8 mouse cellular contexts compared by ENCODE assay signal in the genomic region with DNA sequence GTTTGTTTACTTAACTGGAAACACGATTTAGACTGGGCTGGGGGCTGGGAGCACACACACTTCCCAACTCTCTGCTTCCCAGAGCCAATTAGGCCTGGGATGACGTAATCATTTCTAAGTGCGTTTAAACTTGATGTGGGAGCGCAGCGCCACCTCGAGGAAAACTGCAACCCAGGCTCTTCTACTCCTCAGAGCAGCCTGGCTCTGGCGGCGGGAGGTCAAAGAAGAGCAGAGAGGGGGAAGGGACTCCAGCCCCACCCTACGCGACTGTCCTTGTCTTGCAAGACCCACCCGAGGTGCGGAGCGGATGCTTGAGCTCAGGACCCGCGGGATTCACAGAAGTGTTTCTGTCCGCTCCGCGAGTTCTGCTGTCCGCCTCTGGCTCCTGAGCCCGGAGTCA. TPM values are rescaled to one million over a fixed set of nuclear protein-coding genes. Genes with fewer than 3 reads are reported as not detected.
DNase-seq lines count a peak whose midpoint lies in the region; ATAC-seq lines count a peak whose summit lies in the region.

No protein-coding gene starts in this region.

- peak overlapping the region; percentile 94 for H3K4me2 ChIP-seq in intestine, embryonic 16.5 days (ENCODE audit: low read depth, low read length)

- peak; percentile 81 to 84 for DNase-seq in adrenal gland, adult 18-20 months (ENCODE audit: low spot score in 2 of 2)
- peak; percentile 94 for DNase-seq in embryo, embryonic 11 days
- DNase-seq in gastrocnemius, postnatal 4 days (ENCODE audit: low spot score in 2 of 2) = peak; percentile 67 to 88
- DNase-seq in left cerebral cortex, postnatal 25 days (ENCODE audit: low spot score in 2 of 2) = peak; percentile 85 to 95
- peak; percentile 94 for DNase-seq in mesoderm, embryonic 11.5 days (ENCODE audit: low read depth, low spot score)
- peak; percentile 87 for DNase-seq in right cerebral cortex, postnatal 25 days
- DNase-seq in urinary bladder, postnatal 4 days (ENCODE audit: low spot score in 2 of 2) = peak; percentile 78 to 89

- 1% methylated on average over 20 of the region's 20 CpGs for WGBS in intestine, embryonic 16.5 days

- no peaks in the 10 kb centered on the region for H3K27me3 ChIP-seq in intestine, embryonic 16.5 days (replicated peaks; ENCODE audit: control insufficient read depth, insufficient read depth, low read length)

- H3K9me3 ChIP-seq in intestine, embryonic 16.5 days (ENCODE audit: control insufficient read depth, low read length) = no peaks in the 10 kb centered on the region

- H3K27ac ChIP-seq in intestine, embryonic 16.5 days (ENCODE audit: low read length) = no peak overlapping the region

- peak overlapping the region; percentile 53 for H3K4me3 ChIP-seq in intestine, embryonic 16.5 days (ENCODE audit: low read length)

- H3K9ac ChIP-seq in intestine, embryonic 16.5 days (ENCODE audit: low read depth, low read length) = peak overlapping the region; percentile 75

- intact Hi-C loops in left cerebral cortex, postnatal 25 days (cut with DNase I) = loop anchor here (1.0 to 10.0 kb wide), 5 partner anchors 55 to 393 kb away; partner anchors contain the start of genes Elf3 and Timm17a

- H3K36me3 ChIP-seq in intestine, embryonic 16.5 days (ENCODE audit: control insufficient read depth, insufficient read depth, low read length) = no peaks in the 10 kb centered on the region

- peak; percentile 71 for ATAC-seq in intestine, embryonic 16.5 days

- peaks cover 7% of the 10 kb centered on the region; the same call in 1 of the 2 replicates for H3K4me1 ChIP-seq in intestine, embryonic 16.5 days (ENCODE audit: control insufficient read depth, insufficient read depth, low read length)

RNA-seq across cellular contexts. Expression of gene Shisa4, which starts 6.8 kb away (rescaled TPM):
- total RNA-seq in adrenal gland, adult 18-20 months (2021) = 1 to 10 TPM; 6.6 to 7.1 TPM
- total RNA-seq in gastrocnemius, postnatal 4 days (2021) = 100 to 1,000 TPM; 121 to 136 TPM
- polyA plus RNA-seq in intestine, embryonic 16.5 days (2015; fragmentation: Nextera tagmentation; extraction: Ambion mirVana) = 19.3 and 22.4 TPM in 2 replicates
- total RNA-seq in left cerebral cortex, postnatal 25 days (2021) = 100 to 1,000 TPM; 188 to 196 TPM

RNA-seq across cellular contexts. Expression of gene Lmod1, which starts 43.6 kb away (rescaled TPM):
- total RNA-seq in adrenal gland, adult 18-20 months (2021) = 1 to 10 TPM; 2.4 to 3.4 TPM
- 1 to 10 TPM; 3.1 to 4.1 TPM for total RNA-seq in gastrocnemius, postnatal 4 days (2021)
- polyA plus RNA-seq in intestine, embryonic 16.5 days (2015; fragmentation: Nextera tagmentation; extraction: Ambion mirVana) = 10.6 and 11.7 TPM in 2 replicates
- under 1 TPM; 0.76 to 0.94 TPM for total RNA-seq in left cerebral cortex, postnatal 25 days (2021)

RNA-seq across cellular contexts. Expression of gene Timm17a, which starts 54.7 kb away (rescaled TPM):
- 100 to 1,000 TPM; 184 to 263 TPM for total RNA-seq in adrenal gland, adult 18-20 months (2021)
- total RNA-seq in gastrocnemius, postnatal 4 days (2021) = 100 to 1,000 TPM; 163 to 168 TPM
- 247 and 268 TPM in 2 replicates for polyA plus RNA-seq in intestine, embryonic 16.5 days (2015; fragmentation: Nextera tagmentation; extraction: Ambion mirVana)
- total RNA-seq in left cerebral cortex, postnatal 25 days (2021) = 100 to 1,000 TPM; 159 to 175 TPM

Comparison
In these comparisons a context has a peak if more than half of its experiments do, and no peak if none do; other contexts are left out.
1. RNA of gene Shisa4, which starts 6.8 kb away (total RNA-seq): 188 to 196 TPM in left cerebral cortex, postnatal 25 days and 121 to 136 TPM in gastrocnemius, postnatal 4 days; 6.6 to 7.1 TPM in adrenal gland, adult 18-20 months; every median in the first group is over 10 times any median in the second.
2. Peak in every context shown above with its lines, with median percentiles within 50 percentile points of each other: DNase-seq.